Mouse (Mus musculus) frontal cortex, postnatal 10 days (tissue): ENCODE measurements around the gene Rpl27a.

Experiments
- DNase-seq, 2 experiments: peaks; one replicate each; pipeline ENCODE4 v3.0.0; 2022; ENCODE audit warnings: low spot score in 2 of 2, mixed read lengths in 1 of 2

The Rpl27a gene

DNA sequence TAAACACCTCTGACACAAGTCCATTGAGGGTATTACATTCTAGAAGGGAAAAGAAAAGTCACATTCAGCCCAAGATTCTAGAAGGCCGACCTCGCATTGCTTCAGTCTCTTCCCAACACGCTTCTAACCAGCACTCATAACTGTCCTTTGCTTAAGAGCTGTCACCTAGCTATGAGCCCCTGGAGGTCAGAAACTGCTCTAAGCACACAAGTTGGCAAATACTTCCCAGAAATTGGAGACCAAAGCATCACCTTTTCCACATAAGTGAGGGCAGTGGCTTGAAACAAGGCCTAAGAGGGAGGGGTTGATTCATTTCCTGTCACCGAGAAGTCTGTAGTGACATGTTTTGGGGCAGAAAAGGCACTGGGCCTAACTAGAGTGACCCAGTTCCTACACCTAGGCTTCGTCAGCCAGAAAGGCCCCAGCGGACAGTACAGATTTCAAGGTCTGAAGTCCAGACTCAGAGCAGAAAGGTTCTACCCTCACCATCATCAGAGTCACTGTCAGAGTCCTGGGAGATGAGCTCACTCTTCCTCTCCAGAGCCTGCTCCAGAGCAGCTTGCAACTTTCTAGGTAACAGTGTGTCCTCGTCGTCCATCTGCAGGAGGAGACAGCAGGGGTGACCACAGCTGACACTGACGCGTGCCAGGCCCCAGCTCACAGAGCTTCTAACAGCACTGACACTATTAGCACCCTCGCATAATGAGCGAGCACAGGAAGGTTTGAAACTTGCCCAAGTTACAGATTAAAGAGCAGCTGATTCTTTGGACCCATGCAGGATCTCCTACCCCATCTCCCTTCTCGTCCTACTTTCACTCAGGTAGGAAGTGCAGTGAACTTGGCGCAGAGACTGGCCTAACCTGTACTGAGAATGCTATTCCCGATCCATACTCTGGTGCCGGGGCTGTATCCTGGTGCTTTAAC, 7.1 kb downstream of the Rpl27a start:
- no peak for DNase-seq

DNA sequence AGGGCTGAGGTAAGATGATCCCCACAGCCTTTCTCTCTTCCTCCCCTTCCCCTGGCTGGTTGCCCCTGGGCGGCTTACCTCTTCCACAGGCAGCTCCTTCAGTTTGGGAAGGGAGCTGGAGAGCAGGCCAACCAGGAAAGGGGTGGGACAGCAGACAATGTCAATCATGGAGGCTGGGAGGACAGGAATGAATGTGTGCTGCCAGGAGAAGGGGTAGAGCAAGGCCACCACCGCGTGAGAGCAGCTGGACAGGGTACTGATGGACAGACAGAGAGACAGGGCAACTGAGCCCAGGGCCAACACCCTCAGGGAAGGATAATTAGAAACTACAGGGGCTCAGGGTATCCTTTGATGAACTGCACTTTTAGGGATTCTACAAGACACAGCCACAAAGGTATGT, 8.6 kb downstream of the Rpl27a start:
- DNase-seq, result no peak

DNA sequence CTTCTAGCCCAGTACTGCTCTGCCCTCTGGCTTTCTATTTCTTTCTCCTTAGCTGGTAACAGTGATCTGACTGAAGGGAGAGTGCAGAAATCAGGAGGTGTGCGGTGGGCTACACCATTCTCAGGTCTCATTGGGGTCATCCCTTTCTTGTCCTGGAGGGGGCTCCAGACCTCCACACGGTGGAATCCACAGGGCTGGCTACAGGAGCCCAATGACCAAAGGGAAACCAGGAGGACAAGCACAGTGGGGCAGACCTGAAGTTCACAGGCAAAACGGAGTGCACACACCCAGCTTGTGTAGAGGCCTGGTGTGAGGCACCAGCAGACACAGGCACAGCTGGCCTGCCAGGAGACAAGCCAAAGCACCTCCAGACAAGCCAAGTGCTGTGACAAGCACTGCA, 9.4 kb downstream of the Rpl27a start:
- peak in 1 of 2 experiments; percentile 52 for DNase-seq

DNA sequence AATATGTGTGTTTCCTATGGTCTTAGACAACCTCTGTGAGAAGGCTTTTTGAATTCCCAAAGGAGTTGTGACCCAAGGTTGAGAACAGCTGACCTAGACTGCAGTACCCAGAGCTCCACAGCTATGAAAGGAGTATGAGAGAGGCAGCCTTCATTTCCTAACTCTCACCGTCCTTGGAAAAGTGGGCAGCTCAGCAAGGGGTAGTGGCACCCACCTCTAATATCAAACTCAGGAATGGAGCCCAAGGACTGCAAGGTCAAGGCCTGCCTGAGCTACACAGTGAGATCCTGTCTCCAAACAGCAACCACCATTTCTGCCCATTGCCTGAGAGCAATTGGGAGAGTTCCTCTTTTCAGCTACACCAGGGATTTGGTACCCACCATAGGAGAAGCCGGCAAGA, 10.8 kb downstream of the Rpl27a start:
- no peak for DNase-seq

DNA sequence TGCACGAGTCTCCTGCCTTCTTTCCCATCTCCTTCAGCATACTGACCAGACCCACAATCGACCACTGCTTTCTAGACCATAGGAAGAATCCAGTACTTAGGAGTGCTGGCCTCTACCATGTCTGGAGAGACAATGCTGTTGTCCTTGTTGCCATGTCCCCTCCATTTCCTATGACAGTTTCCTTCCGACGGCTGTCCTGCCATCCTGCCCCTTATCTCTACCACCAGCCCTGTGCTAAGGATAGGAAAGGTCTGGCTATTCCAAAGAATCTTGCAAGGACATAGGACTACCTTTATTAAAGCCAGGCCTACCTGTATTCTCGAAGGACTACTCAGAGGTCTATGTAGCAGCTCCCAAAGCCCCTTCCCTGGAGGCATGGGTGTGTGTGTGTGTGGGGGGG, 12.6 kb downstream of the Rpl27a start:
- DNase-seq, result no peak

DNA sequence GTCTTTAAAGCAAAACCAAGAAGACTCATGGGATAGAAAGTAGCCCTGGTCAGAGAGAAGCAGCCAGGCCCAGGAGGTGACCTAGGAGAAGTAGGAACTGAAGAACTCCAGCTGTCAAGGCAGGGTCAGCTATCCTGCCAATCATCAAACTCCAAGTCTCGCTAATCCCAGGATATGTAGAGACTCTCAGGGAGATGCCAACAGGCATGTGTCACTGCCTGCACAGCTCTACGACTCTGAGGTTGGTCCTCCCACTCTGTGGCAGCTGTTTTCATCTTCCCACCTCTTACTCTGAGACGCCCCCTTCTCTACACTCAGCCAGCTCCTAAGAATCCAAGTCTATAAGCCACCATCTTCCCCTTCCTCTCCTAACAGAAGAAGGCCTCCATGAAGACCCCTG, 13.7 kb downstream of the Rpl27a start:
- no peak for DNase-seq

DNA sequence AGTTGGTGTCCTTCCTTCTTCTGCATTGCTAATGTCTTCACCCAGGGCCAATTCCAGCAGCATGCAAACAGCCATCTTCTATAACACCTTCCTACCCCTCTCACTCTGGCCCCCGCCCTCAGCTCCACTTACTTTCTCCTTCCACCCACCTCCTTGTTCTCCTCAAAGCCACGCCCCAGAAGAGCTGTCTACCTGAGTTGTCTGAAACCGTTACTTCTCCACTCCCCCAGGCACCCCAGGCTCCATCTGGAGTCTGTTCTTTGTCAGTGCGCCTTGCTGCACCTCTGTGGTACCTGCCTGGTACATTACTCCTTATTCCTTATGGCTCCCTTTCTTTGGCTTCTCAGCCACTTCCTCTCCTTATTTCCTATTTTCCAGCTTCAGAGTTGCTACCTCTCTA, 14.2 kb downstream of the Rpl27a start:
- no peak for DNase-seq

DNA sequence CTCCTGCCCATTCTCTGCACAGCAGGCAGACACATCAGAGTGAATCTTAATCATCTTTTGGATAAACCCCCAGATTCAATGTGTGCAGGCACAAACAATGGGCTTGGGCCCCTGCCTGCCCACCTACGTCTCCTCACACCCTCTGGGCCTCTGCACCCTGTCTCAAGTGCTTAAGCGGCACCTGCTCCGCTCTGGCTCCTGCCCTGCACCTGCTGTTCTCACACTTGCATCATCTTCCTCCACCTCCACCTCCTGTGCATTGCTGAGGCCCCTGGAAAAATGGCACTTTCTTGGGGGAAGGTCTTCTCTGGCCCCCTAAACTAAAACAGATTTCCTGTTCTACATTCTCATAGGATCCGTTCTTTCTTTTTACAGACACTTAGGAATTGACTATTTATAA, 14.9 kb downstream of the Rpl27a start:
- no peak for DNase-seq

DNA sequence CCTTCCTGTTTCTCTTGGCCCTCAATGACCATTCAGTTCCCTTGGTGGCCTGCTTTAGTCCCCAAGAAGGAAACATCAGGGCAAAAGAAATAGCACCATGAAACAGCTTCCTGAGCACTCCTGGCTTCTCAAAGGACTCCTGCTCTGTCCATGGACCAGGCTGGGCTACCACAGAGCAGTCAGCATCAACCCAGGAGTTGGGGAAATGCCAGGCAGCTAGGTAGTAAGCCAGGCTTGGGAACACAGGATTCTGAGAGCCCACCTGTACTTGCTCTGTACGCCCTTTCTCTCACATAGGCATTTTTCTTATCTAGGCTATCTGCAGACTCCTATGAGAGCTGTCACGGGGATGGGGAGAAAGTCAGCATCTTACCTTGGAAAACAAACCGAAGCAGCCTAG, 16.0 kb downstream of the Rpl27a start:
- DNase-seq, result no peak

DNA sequence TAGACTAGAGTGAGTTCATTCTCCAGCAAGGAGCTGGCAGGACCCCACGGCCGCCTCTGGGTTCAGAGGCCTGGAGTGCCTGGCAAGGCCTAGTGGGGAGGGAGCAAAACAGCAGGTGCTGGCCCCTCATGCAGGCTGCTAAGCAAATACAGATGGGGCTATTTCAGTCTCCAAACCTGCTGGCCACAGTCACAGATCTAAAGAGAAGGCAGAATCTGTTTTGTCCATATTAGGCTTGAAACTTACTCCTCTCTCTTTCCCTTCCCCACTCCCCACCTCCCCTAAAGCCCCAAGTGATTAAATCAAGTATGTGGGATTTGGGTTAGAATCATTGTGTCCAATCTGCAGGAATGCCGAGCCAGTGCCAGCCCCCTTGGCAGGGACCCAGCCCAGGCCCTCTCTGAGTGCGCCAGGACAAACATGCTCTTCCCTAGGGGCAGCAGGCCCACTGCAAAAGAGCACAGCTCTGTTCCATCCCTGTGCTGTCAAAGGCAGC, 17.6 kb downstream of the Rpl27a start:
- peak; percentile 43 to 58 for DNase-seq

DNA sequence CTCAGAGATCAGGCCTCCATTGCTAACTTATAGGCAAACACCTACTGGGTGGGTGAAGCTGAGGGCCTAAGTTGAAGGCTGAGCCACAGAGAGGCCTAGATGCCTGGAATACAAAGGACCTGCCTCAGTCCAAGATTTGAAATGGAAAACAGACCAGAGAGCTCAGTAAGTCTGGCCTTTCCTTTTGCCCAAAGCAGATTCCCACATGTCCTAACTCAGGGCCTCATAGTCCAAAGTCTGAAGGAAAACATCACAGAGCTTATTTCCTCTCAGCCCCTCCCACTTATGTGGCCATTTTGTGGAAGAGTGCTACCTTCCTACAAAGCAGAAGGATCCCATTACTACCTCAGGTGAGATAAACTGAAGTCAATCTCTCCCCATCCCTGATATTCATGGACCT, 22.0 kb downstream of the Rpl27a start:
- DNase-seq, result no peak

DNA sequence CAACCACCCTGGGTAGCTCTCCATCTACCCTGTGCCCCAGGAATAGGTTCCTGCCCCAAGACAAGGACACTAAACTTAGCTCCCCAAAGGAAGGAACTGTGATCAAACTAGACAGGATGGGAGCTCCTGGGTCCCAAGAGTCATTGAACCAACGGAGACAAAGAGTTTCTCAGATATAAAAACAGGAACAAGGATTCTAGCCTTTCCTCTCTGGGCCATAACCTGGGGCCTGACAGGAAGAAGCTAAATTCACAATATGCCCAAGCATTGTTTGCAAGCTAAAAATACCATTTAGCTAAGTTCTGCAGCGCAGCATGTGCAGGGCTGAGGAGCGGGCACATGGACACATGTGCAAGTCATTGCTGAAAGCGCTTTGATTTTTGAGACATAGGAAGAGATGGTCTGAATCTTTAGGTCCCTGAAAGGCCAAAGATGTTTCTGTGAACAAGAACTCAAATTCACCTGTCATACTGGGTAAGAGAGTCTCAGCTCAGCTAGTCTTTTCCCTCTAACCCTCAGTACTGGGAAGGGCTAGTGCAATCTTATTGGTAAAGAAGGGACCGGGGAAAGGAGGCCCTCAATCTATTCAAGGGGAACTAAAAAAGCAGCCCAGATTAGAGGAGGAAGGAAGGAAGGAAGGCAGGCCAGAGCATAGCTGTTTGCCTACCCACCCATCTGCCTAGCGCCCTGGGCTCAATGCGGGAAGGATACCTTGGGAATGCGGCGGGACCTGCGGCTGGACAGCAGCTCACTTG, 22.8 kb downstream of the Rpl27a start:
- DNase-seq, result no peak

DNA sequence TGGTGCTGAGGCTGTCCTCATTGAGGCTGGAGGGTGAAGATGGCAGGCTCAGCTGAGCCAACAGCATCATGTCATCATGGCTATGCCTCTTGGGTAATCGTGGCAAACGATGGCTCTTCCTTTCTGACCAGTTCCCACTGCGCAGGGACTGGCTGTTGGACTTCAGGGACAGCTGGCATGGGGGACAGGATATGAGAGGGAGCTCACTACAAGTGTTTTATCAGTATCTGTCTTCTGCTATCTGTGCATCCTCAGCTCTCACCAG, 23.3 kb downstream of the Rpl27a start:
- DNase-seq, result no peak

DNA sequence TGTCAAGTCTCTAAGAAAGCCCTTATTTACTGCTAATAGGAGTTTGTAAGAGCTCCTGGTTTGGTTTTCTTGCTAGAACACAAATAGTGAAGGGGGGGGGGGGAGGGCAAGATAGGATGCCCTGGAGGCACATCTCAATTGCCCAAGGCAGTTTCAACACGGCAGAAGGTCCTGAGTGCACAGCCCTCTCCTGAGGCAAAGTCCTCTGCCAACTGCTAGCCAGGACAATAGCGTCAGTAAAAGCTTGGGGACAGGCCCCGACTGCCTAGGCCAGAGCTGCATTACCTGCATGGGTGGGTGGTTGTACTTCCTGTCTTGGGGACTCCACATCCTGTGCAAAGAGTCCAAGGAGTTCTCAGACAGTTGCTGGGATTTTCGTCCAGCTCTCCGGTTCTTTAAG, 25.8 kb downstream of the Rpl27a start:
- no peak for DNase-seq

DNA sequence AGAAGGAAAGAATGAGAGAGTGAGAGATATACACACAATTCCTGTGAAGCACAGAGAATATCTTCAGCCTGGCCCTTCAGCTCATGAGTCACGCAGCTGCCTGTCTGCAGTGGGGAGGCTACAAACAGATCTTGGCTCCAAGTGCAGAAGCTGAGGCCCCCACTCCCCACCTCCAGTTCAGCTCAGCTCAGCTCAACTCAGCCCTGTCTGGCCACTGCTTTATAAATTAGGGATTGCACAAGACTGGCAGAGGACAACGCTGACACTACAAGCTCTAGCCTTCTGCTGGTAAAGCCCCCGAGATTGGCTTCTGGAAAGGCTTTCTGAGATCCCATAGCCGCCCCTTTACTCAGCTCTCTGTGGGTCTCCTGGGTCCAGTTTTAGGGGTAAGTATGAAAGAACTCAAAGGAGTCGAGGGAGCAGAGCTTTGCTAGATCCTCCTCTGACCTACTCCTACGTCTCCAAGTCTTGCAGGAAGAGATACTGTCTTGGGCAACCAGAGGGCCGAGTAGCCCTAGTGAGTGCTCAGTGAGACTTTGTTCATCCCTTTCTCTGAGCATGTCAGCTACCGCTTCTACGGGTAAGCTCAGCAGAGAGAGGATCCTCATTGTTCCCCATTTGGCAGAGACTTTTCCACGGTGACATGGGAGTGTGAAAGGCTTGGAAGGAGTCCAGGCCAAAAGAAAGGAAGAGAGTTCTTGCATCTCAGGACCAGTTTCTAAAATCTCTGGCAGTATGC, 26.5 kb downstream of the Rpl27a start:
- no peak for DNase-seq

DNA sequence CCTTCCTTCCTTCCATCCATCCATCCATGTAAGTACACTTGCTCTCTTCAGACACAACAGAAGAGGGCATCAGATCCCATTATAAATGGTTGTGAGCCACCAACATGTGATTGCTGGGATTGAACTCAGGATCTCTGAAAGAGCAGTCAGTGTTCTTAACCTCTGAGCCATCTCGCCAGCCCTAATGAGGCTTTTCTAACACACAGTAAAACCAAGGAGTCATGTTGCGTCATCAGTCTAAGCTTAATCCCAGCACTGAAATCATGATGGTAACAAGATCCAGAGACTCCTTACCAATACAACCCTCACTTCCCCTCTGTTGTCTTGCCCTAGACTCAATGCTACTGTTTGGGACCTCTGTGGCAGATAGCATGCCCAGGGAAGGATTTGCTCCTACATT, 27.2 kb downstream of the Rpl27a start:
- DNase-seq, result no peak

DNA sequence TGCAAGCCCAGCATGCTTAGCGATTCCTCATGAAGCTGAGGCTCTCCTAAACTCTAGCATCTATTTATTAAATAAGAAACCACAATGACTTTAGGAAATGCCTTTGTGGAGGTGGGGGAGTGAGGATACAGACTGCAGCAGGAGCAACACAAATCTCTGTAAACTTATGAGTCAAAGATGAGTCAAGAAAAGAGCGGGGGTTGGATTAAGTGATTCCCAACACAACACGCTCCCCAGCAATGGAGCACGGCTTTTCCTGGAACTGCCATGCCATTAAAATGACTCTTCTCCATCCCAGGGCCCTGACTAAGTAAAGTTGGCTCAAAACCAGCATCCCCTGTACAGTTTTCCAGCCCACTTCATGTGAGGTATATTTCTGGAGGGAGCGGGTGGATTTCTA, 27.8 kb downstream of the Rpl27a start:
- no peak for DNase-seq

DNA sequence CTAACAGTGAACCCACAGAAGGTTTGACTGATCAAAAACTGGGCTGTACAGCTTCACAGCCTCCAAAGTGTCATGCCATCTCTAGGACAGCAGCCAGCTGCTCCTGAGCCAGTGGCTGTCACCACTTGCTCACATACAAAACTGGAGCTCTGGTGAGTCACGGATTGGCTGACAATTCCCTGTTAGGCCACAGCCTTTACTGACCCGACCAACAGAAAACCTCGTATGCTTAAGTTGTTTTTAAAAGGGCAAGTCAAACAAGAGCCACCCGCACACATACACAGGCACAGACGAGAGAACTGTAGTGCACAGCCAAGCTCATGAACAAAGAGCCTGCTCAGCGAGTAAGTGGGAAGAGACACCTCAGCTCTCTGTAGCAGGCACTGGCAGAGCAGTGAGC, 40.6 kb downstream of the Rpl27a start:
- DNase-seq, result no peak

DNA sequence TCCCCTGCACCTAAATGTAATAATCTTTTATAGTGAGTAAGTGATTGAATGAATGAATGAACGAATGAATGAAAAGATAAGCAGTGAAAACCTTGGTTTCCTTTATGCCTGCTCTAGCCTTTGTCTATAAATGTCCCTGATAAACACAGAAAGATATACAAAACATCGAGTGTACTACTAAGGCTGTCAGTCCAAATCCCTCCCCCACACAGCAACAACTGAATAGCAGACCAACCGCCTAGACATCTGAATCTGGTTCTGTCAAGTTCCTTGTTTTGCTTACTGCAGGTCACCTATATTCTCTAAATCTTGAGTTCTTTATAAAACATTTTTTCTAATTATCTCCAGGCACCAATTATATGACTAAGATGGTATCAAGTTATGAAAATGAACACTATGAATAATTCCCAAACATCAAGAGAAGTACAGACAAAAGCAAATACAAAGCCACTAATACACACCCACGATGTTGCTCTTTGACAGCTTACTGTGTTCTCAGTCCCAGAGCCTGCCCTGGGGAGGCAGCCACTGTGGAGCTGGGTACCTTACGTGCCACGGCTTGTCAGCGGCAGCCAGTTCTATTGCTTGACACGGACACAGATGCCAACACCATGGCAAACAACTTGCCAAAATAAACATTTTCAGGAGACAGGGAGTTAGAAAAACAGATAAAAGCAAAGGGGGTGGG, 42.7 kb downstream of the Rpl27a start:
- no peak for DNase-seq

DNA sequence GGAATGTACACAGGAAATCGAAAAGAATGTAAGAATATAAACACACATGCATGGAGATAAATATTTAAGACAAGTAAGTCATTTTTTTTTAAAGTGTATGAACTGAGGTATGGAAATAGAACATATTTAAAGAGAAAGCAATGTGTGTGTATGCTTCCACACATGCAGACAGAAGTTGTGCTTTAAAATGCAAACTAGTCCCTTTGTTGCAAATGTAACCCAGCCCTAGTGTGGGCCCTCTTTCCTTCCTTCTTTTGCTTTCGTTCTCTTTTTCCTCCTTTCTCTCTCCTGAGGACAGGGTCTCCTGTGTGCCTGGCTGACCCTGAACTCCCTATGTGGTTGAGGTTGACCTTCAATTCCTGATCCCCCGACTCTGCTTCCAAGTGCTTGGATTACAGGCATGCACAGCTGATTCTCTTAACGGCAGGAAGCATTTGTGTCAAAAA, 43.2 kb downstream of the Rpl27a start:
- DNase-seq, result no peak

DNA sequence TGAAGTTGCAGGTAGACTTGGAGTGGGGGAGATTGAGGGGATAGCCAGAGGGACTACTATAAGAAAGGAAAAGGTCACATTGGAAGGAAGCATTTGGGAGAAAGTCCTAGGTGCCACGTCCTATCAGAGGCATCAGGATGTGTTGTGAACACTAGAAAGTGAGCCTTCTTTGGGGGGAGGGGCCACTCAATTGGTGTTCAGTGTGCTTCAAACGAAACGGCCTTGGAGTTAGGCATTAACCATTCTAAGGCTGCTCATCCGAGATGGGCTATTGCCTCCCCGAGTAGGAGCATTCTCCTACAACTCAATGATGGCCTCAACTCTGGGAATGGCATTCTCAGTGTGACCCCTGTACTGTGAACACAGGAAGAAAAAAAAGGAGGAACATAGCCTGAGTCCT, 43.7 kb downstream of the Rpl27a start:
- no peak for DNase-seq
